Mouse (Mus musculus): Measurements from ENCODE around the gene Tmem189. TPM values are rescaled to one million over a fixed set of nuclear protein-coding genes. Genes with fewer than 3 reads are reported as not detected.

The Tmem189 gene
- total RNA-seq, 2 experiments from 2014 or later = 42.3 to 43.0 TPM

- no peak overlapping the region for H3K27ac ChIP-seq
- H3K4me3 ChIP-seq = no peak overlapping the region
- no peak for DNase-seq (ENCODE audit: extremely low spot score in 1 of 2, low spot score in 2 of 2)
- TF ChIP-seq CTCF (IDR thresholded peaks at IDR 0.05) = peak; percentile 66
- intact Hi-C loops (cut with DNase I) = no loop called here
Observed at GRCm38 (mm10) chr2:167640279-167640678, 49.3 kb downstream of the Tmem189 start.

GRCm38 (mm10) chr2:167634865-167635512 lies 54.6 kb downstream of the Tmem189 start:
- intact Hi-C loops (cut with DNase I) = loop anchor here (2.0 kb wide), 1 partner anchor 26 kb away; the partner anchor contains the start of gene Gm20431
- DNase-seq (ENCODE audit: extremely low spot score in 1 of 2, low spot score in 2 of 2) = no peak
- Histone ChIP-seq H3K27ac (peak overlapping the region; percentile 51), H3K4me3 (peak overlapping the region; percentile 38)
- TF ChIP-seq CTCF (IDR thresholded peaks at IDR 0.05) = no peak

GRCm38 (mm10) chr2:167634338-167634770 lies 55.3 kb downstream of the Tmem189 start:
- DNase-seq (ENCODE audit: extremely low spot score in 1 of 2, low spot score in 2 of 2) = peak; percentile 93 to 95
- H3K27ac ChIP-seq = peak overlapping the region; percentile 70
- intact Hi-C loops (cut with DNase I) = loop anchor here (2.0 kb wide), 1 partner anchor 26 kb away; the partner anchor contains the start of gene Gm20431
- H3K4me3 ChIP-seq = peak overlapping the region; percentile 38
- TF ChIP-seq CTCF (IDR thresholded peaks at IDR 0.05) = no peak

- Histone ChIP-seq H3K27ac (peak overlapping the region; percentile 70; the same call in 1 of the 2 replicates), H3K4me3 (no peak overlapping the region)
- intact Hi-C loops (cut with DNase I) = no loop called here
- DNase-seq (ENCODE audit: extremely low spot score in 1 of 2, low spot score in 2 of 2) = no peak
- TF ChIP-seq CTCF (IDR thresholded peaks at IDR 0.05) = no peak
Observed at GRCm38 (mm10) chr2:167633537-167633872, 56.1 kb downstream of the Tmem189 start.

- intact Hi-C loops (cut with DNase I) = no loop called here
- no peak for TF ChIP-seq CTCF (IDR thresholded peaks at IDR 0.05)
- H3K27ac ChIP-seq = peak overlapping the region; percentile 95
- no peak for DNase-seq (ENCODE audit: extremely low spot score in 1 of 2, low spot score in 2 of 2)
- no peak overlapping the region for H3K4me3 ChIP-seq
Observed at GRCm38 (mm10) chr2:167632731-167633536, 56.7 kb downstream of the Tmem189 start.

GRCm38 (mm10) chr2:167631591-167632448 lies 57.8 kb downstream of the Tmem189 start, which contains the start of gene Ube2v1:
Gene Ube2v1 (minus strand): TSS chr2:167632095.
- H3K4me3 ChIP-seq = peak within 1 kb of the TSS; percentile 95
- peak within 1 kb of the TSS; percentile 95 for H3K27ac ChIP-seq
- TF ChIP-seq CTCF (IDR thresholded peaks at IDR 0.05) = peak; percentile 40
- peak; percentile 97 to 98 for DNase-seq (ENCODE audit: extremely low spot score in 1 of 2, low spot score in 2 of 2)
- intact Hi-C loops (cut with DNase I) = no loop called here

- peak overlapping the region; percentile 95 for H3K4me3 ChIP-seq
- TF ChIP-seq CTCF (IDR thresholded peaks at IDR 0.05) = no peak
- peak overlapping the region; percentile 95 for H3K27ac ChIP-seq
- intact Hi-C loops (cut with DNase I) = no loop called here
- peak in 1 of 2 experiments; percentile 41 for DNase-seq (ENCODE audit: extremely low spot score in 1 of 2, low spot score in 2 of 2)
Observed at GRCm38 (mm10) chr2:167631181-167631590, 58.4 kb downstream of the Tmem189 start.

GRCm38 (mm10) chr2:167630421-167630820 lies 59.2 kb downstream of the Tmem189 start:
- intact Hi-C loops (cut with DNase I) = no loop called here
- DNase-seq (ENCODE audit: extremely low spot score in 1 of 2, low spot score in 2 of 2) = no peak
- peak overlapping the region; percentile 95 for H3K4me3 ChIP-seq
- no peak for TF ChIP-seq CTCF (IDR thresholded peaks at IDR 0.05)
- no peak overlapping the region; the same call in 1 of the 2 replicates for H3K27ac ChIP-seq

GRCm38 (mm10) chr2:167629665-167630209 lies 59.9 kb downstream of the Tmem189 start:
- intact Hi-C loops (cut with DNase I) = no loop called here

GRCm38 (mm10) chr2:167628872-167629271 lies 60.8 kb downstream of the Tmem189 start:
- DNase-seq (ENCODE audit: extremely low spot score in 1 of 2, low spot score in 2 of 2) = no peak
- Histone ChIP-seq H3K27ac (no peak overlapping the region), H3K4me3 (no peak overlapping the region)
- TF ChIP-seq CTCF (IDR thresholded peaks at IDR 0.05) = no peak
- intact Hi-C loops (cut with DNase I) = no loop called here

More at GRCm38 (mm10) chr2:167629665-167630209, 59.9 kb downstream of the Tmem189 start:
- no peak for TF ChIP-seq CTCF (IDR thresholded peaks at IDR 0.05)
- no peak for DNase-seq (ENCODE audit: extremely low spot score in 1 of 2, low spot score in 2 of 2)
- Histone ChIP-seq H3K4me3 (no peak overlapping the region), H3K27ac (no peak overlapping the region)

GRCm38 (mm10) chr2:167627019-167627418 lies 62.6 kb downstream of the Tmem189 start:
- intact Hi-C loops (cut with DNase I) = no loop called here
- TF ChIP-seq CTCF (IDR thresholded peaks at IDR 0.05) = no peak
- no peak for DNase-seq (ENCODE audit: extremely low spot score in 1 of 2, low spot score in 2 of 2)

More at GRCm38 (mm10) chr2:167627019-167627418, 62.6 kb downstream of the Tmem189 start:
- no peak overlapping the region for H3K4me3 ChIP-seq
- no peak overlapping the region for H3K27ac ChIP-seq

Measured in left cerebral cortex, adult 2 months (tissue).